In genomic region chr10:95611331-95611721, GRCm38 (mm10) we compare ENCODE assay signal across 10 mouse cellular contexts. TPM values are rescaled to one million over a fixed set of nuclear protein-coding genes. Genes with fewer than 3 reads are reported as not detected.
DNase-seq lines count a peak whose midpoint lies in the region; ATAC-seq and TF ChIP-seq lines count a peak whose summit lies in the region.
"Had no signal": no experiment of that assay in that cellular context is flagged by ENCODE, and none has a peak within 500 bp of the region (broad histone marks: within the 10 kb centered on the region; RNA-seq: fewer than 3 reads in every experiment).

No protein-coding gene starts in this region.

- H3K4me3 ChIP-seq in intestine, embryonic 14.5 days (ENCODE audit: low read depth, low read length), result no peak overlapping the region
- H3K4me3 ChIP-seq in intestine, postnatal 0 days (ENCODE audit: low read depth, low read length), result no peak overlapping the region
- H3K4me3 ChIP-seq in embryonic facial prominence, embryonic 15.5 days (replicated peaks), result no peak overlapping the region
- no peak overlapping the region for H3K4me3 ChIP-seq in hindbrain, embryonic 14.5 days (replicated peaks; ENCODE audit: low read length)

- H3K27me3 ChIP-seq in intestine, embryonic 14.5 days (replicated peaks; ENCODE audit: control insufficient read depth, insufficient read depth, low read length), result no peaks in the 10 kb centered on the region
- H3K27me3 ChIP-seq in intestine, postnatal 0 days (replicated peaks; ENCODE audit: control insufficient read depth, insufficient read depth, low read length), result no peaks in the 10 kb centered on the region
- no peaks in the 10 kb centered on the region for H3K27me3 ChIP-seq in embryonic facial prominence, embryonic 15.5 days
- no peaks in the 10 kb centered on the region for H3K27me3 ChIP-seq in hindbrain, embryonic 14.5 days (ENCODE audit: control insufficient read depth, insufficient read depth, low read length)
- H3K27me3 ChIP-seq: CH12.LX had no signal

- TF ChIP-seq CTCF in intestine, postnatal 0 days (IDR thresholded peaks at IDR 0.05; ENCODE audit: low read depth), result no peak

- whole genome bisulfite sequencing in intestine, embryonic 14.5 days, result 64% methylated on average over 10 of the region's 10 CpGs
- 59% methylated on average over 10 of the region's 10 CpGs for WGBS in intestine, postnatal 0 days
- WGBS in embryonic facial prominence, embryonic 15.5 days, result 34% methylated on average over 10 of the region's 10 CpGs
- 31% methylated on average over 10 of the region's 10 CpGs for WGBS in hindbrain, embryonic 14.5 days

- no peak overlapping the region for H3K27ac ChIP-seq in intestine, embryonic 14.5 days (ENCODE audit: low read depth)
- no peak overlapping the region for H3K27ac ChIP-seq in intestine, postnatal 0 days (ENCODE audit: low read depth, low read length)
- no peak overlapping the region for H3K27ac ChIP-seq in embryonic facial prominence, embryonic 15.5 days (replicated peaks)
- H3K27ac ChIP-seq in hindbrain, embryonic 14.5 days, result no peak overlapping the region
- H3K27ac ChIP-seq: liver, embryonic 14.5 days had no signal

- no peak overlapping the region for H3K9ac ChIP-seq in intestine, embryonic 14.5 days (ENCODE audit: low read length)
- H3K9ac ChIP-seq in intestine, postnatal 0 days (ENCODE audit: low read depth, low read length), result no peak overlapping the region
- H3K9ac ChIP-seq in embryonic facial prominence, embryonic 15.5 days, result no peak overlapping the region
- no peak overlapping the region for H3K9ac ChIP-seq in hindbrain, embryonic 14.5 days
- H3K9ac ChIP-seq: liver, embryonic 14.5 days had no signal

- no peaks in the 10 kb centered on the region for H3K4me1 ChIP-seq in intestine, embryonic 14.5 days (replicated peaks; ENCODE audit: control insufficient read depth, insufficient read depth, low read length)
- no peaks in the 10 kb centered on the region for H3K4me1 ChIP-seq in intestine, postnatal 0 days (replicated peaks; ENCODE audit: control insufficient read depth, insufficient read depth, low read length)
- H3K4me1 ChIP-seq in embryonic facial prominence, embryonic 15.5 days, result peaks cover 6% of the 10 kb centered on the region
- no peaks in the 10 kb centered on the region for H3K4me1 ChIP-seq in hindbrain, embryonic 14.5 days (replicated peaks; ENCODE audit: control insufficient read depth, insufficient read depth, low read length)

- no peaks in the 10 kb centered on the region for H3K9me3 ChIP-seq in intestine, embryonic 14.5 days (ENCODE audit: control insufficient read depth, low read length)
- no peaks in the 10 kb centered on the region for H3K9me3 ChIP-seq in intestine, postnatal 0 days (ENCODE audit: control insufficient read depth)
- H3K9me3 ChIP-seq in embryonic facial prominence, embryonic 15.5 days (replicated peaks), result no peaks in the 10 kb centered on the region
- no peaks in the 10 kb centered on the region for H3K9me3 ChIP-seq in hindbrain, embryonic 14.5 days (ENCODE audit: control insufficient read depth, low read length)

- H3K36me3 ChIP-seq in intestine, embryonic 14.5 days (ENCODE audit: control insufficient read depth, insufficient read depth, low read length), result no peaks in the 10 kb centered on the region
- no peaks in the 10 kb centered on the region for H3K36me3 ChIP-seq in intestine, postnatal 0 days (ENCODE audit: control insufficient read depth, insufficient read depth)
- H3K36me3 ChIP-seq in embryonic facial prominence, embryonic 15.5 days, result no peaks in the 10 kb centered on the region
- no peaks in the 10 kb centered on the region for H3K36me3 ChIP-seq in hindbrain, embryonic 14.5 days (replicated peaks; ENCODE audit: control insufficient read depth, insufficient read depth)

- 0 out of 2 replicates have a peak overlapping the region, but pooled peaks have one; percentile 8 for H3K4me2 ChIP-seq in intestine, embryonic 14.5 days (ENCODE audit: low read length)
- H3K4me2 ChIP-seq in intestine, postnatal 0 days (replicated peaks; ENCODE audit: low read depth), result no peak overlapping the region
- peak overlapping the region; percentile 25 for H3K4me2 ChIP-seq in embryonic facial prominence, embryonic 15.5 days (replicated peaks)
- peak overlapping the region; percentile 21; the same call in 1 of the 2 replicates for H3K4me2 ChIP-seq in hindbrain, embryonic 14.5 days (replicated peaks)

- DNase-seq in intestine, embryonic 14.5 days (ENCODE audit: low spot score), result no peak
- DNase-seq in hindbrain, embryonic 14.5 days (ENCODE audit: low spot score), result no peak
- peak; percentile 44 for DNase-seq in mesoderm, embryonic 11.5 days (ENCODE audit: low read depth, low spot score)
- DNase-seq in left cerebral cortex, adult 11 months (ENCODE audit: low spot score), result no peak
- no peak for DNase-seq in frontal cortex, postnatal 14 days (ENCODE audit: low spot score in 2 of 2)

- no peak for ATAC-seq in intestine, embryonic 14.5 days (replicated peaks; ENCODE audit: low FRiP score, low TSS enrichment, low read depth)
- ATAC-seq in intestine, postnatal 0 days, result no peak
- ATAC-seq in embryonic facial prominence, embryonic 15.5 days (ENCODE audit: insufficient number of reproducible peaks, low FRiP score, low TSS enrichment, low read depth), result no peak
- no peak for ATAC-seq in hindbrain, embryonic 14.5 days (ENCODE audit: low FRiP score)
- ATAC-seq in megakaryocyte-erythroid progenitor cell, adult 5-6 weeks (replicated peaks; ENCODE audit: low FRiP score, low TSS enrichment, poor library complexity, severe bottlenecking), result no peak

RNA-seq across cellular contexts. Expression of gene Nudt4, which starts 47.4 kb away (rescaled TPM):
- polyA plus RNA-seq in intestine, embryonic 14.5 days (2014; fragmentation: Nextera tagmentation; extraction: Ambion mirVana), result 71.3 and 72.7 TPM in 2 replicates
- polyA plus RNA-seq in intestine, postnatal 0 days (2015; fragmentation: Nextera tagmentation; extraction: Ambion mirVana), result 105 and 107 TPM in 2 replicates
- polyA plus RNA-seq in embryonic facial prominence, embryonic 15.5 days (2015; fragmentation: Nextera tagmentation; extraction: Ambion mirVana), result 81.1 and 82.2 TPM in 2 replicates
- polyA plus RNA-seq in hindbrain, embryonic 14.5 days (2014; fragmentation: Nextera tagmentation; extraction: Ambion mirVana), result 98.9 and 102 TPM in 2 replicates
- 39.8 and 49.8 TPM in 2 replicates for total RNA-seq in megakaryocyte-erythroid progenitor cell, adult 5-6 weeks (2014; fragmentation: Nextera tagmentation)
- 49.0 and 77.4 TPM in 2 replicates for total RNA-seq in megakaryocyte-erythroid progenitor cell, adult 5-6 weeks (2017)
